Mouse (Mus musculus) testis, adult 2 months (tissue): Measurements from ENCODE around the gene Timp2.

Experiments used
- CTCF ChIP-seq: fragments of 200-500 bp; IDR thresholded peaks from 2 replicates; pipeline ENCODE4 v1.5.1; 2012; ENCODE audit warnings: low read depth, mild to moderate bottlenecking, inconsistent platforms, low read length, moderate library complexity; ENCODE audit not compliant: control insufficient read depth, insufficient read depth, insufficient replicate concordance
- POLR2A ChIP-seq: fragments of 200-500 bp; IDR thresholded peaks from 2 replicates; pipeline ENCODE4 v1.6.1; 2012; ENCODE audit warnings: low read depth, mild to moderate bottlenecking, inconsistent platforms, low read length, moderate library complexity; ENCODE audit not compliant: control insufficient read depth

GRCm38 (mm10) chr11:118328947-118329346 is 26.6 kb downstream of the Timp2 start:
- no peak for TF ChIP-seq CTCF
- TF ChIP-seq POLR2A: no peak
